Mouse (Mus musculus) lung, postnatal 0 days (tissue): Measurements from ENCODE around the gene Nsmce1.

Experiments
- CTCF ChIP-seq: IDR thresholded peaks from 2 replicates; pipeline ENCODE4 v1.5.1; 2016; ENCODE audit warnings: antibody characterized with exemption, mild to moderate bottlenecking
- EP300 ChIP-seq: IDR thresholded peaks from 2 replicates; pipeline ENCODE4 v1.6.1; 2016; ENCODE audit warnings: antibody characterized with exemption, mild to moderate bottlenecking, control low read depth

DNA sequence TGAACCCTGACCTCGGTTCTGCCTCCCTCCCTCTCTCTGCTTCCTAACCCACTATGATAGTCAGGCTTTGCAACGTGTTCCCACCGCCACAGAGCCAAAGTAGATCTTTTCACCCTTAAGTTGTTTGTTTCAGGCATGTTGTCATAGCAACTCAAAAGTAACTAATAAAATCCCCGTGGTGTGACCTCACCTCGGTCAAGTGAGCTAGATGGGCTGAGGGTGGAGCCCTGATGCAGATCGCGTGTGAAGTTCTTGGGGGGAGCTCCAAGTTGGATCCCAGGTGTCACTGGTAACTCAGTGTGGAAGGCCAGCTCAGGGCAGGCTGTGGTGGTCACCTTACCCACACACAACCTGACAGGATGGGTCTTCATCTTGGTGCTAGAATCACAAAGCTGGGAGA, 63.0 kb downstream of the Nsmce1 start:
- no peak for TF ChIP-seq CTCF
- no peak for TF ChIP-seq EP300
